Mouse (Mus musculus) neural tube, embryonic 10.5 days (tissue): ENCODE measurements around the gene Ap2b1.

Experiments used
- DNase-seq: peaks from one replicate; pipeline ENCODE4 v3.0.0-alpha.2; 2017; ENCODE audit warnings: low spot score; ENCODE audit errors: extremely low spot score

The Ap2b1 gene

GRCm38 (mm10) chr11:83441235-83441634, 142.4 kb downstream of the Ap2b1 start:
- DNase-seq = no peak

- peak; percentile 79 for DNase-seq
These were observed 143.9 kb downstream of the Ap2b1 start for GRCm38 (mm10) chr11:83442596-83443267.

- no peak for DNase-seq
These were observed 145.0 kb downstream of the Ap2b1 start for GRCm38 (mm10) chr11:83443824-83444223.

GRCm38 (mm10) chr11:83445001-83445400, 146.2 kb downstream of the Ap2b1 start:
- DNase-seq = no peak

GRCm38 (mm10) chr11:83447612-83448011, 148.8 kb downstream of the Ap2b1 start:
- DNase-seq = no peak

GRCm38 (mm10) chr11:83448021-83448926, 149.4 kb downstream of the Ap2b1 start:
- peak; percentile 57 for DNase-seq

GRCm38 (mm10) chr11:83448927-83449236, 150.1 kb downstream of the Ap2b1 start:
- no peak for DNase-seq

GRCm38 (mm10) chr11:83449298-83449697, 150.5 kb downstream of the Ap2b1 start:
- no peak for DNase-seq

GRCm38 (mm10) chr11:83450550-83450949, 151.7 kb downstream of the Ap2b1 start:
- DNase-seq = no peak

- no peak for DNase-seq
These were observed 152.5 kb downstream of the Ap2b1 start for GRCm38 (mm10) chr11:83451281-83451680.

GRCm38 (mm10) chr11:83454548-83454947, 155.7 kb downstream of the Ap2b1 start:
- DNase-seq = no peak
